Mouse (Mus musculus) stomach, embryonic 15.5 days (tissue): ENCODE data around the gene Cars2. TPM values are rescaled to one million over a fixed set of nuclear protein-coding genes. Genes with fewer than 3 reads are reported as not detected.
A peak's percentile ranks its signal among the peaks of the same experiment; 100 is the strongest.

ENCODE experiments used
- ATAC-seq: fragments of 200-750 bp; cut with Nextera tagmentation; 2 replicates; pipeline ENCODE4 v1.8.0; 2017; ENCODE audit warnings: low read depth, moderate number of reproducible peaks, moderate TSS enrichment; ENCODE audit not compliant: insufficient read depth, low FRiP score
- H3K27ac ChIP-seq: fragments of 300-500 bp; sonication (generic); 2 replicates; pipeline ENCODE4 v1.5.1; 2015; ENCODE audit warnings: mild to moderate bottlenecking, inconsistent platforms
- H3K27me3 ChIP-seq: fragments of 300-500 bp; sonication (generic); replicated peaks from 2 replicates; pipeline ENCODE4 v1.6.1; 2015; ENCODE audit warnings: inconsistent platforms
- H3K36me3 ChIP-seq: fragments of 300-500 bp; sonication (generic); 2 replicates; pipeline ENCODE4 v1.6.1; 2015; ENCODE audit warnings: inconsistent platforms
- H3K4me1 ChIP-seq: fragments of 300-500 bp; sonication (generic); 2 replicates; pipeline ENCODE4 v1.6.1; 2015; ENCODE audit warnings: inconsistent platforms
- H3K4me2 ChIP-seq: fragments of 300-500 bp; sonication (generic); 2 replicates; pipeline ENCODE4 v1.6.1; 2015; ENCODE audit warnings: mild to moderate bottlenecking, inconsistent platforms
- H3K4me3 ChIP-seq: fragments of 300-500 bp; sonication (generic); replicated peaks from 2 replicates; pipeline ENCODE4 v1.5.1; 2015; ENCODE audit warnings: inconsistent platforms
- H3K9ac ChIP-seq: fragments of 300-500 bp; sonication (generic); 2 replicates; pipeline ENCODE4 v1.6.1; 2015; ENCODE audit warnings: inconsistent platforms
- H3K9me3 ChIP-seq: fragments of 300-500 bp; sonication (generic); 2 replicates; pipeline ENCODE4 v1.6.1; 2016; ENCODE audit warnings: inconsistent platforms
- WGBS: fragments of 180-500 bp; shearing (Covaris S2); methylation state at CpG from one replicate; pipeline ENCODE4 v1.1.7; 2015; 5-methylcytosine and 5-hydroxymethylcytosine counted together
- polyA plus RNA-seq: library from polyadenylated mRNA; unstranded; fragments of >200 nt; fragmentation: Nextera tagmentation; extraction: Ambion mirVana; gene quantifications from 2 replicates; pipeline ENCODE4 v1.2.1, GENCODE M21; 2015

Gene Cars2
- polyA plus RNA-seq, 1 experiment from 2014 or later: 27.4 TPM

DNA sequence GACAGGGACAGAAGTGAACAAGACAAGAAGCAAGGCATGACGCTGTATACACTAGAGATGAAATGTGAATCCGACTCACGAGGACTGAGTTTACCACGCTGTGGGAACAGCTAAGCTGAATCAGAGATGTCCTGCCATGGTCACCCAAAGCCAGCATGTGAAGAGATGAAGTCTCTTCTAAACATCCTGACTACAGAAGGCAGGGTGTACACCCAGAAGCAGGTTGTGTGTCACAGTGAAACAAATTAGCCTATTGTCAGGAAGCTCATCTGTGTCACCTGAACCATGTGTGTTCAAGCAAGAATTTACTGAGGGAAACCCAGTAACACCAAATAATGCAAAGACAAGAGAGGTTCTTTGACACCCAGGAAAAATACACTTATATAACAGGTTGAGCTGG, 85.0 kb downstream of the Cars2 start:
- no peaks in the 10 kb centered on the region for H3K27me3 ChIP-seq
- H3K9me3 ChIP-seq: no peaks in the 10 kb centered on the region
- no peak overlapping the region for H3K27ac ChIP-seq
- H3K4me3 ChIP-seq: no peak overlapping the region
- H3K36me3 ChIP-seq: no peaks in the 10 kb centered on the region
- WGBS: 84% methylated on average over 4 of the region's 4 CpGs
- no peak overlapping the region for H3K9ac ChIP-seq
- H3K4me2 ChIP-seq: no peak overlapping the region
- ATAC-seq: no peak
- H3K4me1 ChIP-seq: no peaks in the 10 kb centered on the region; the same call in 1 of the 2 replicates

- WGBS: 66% methylated on average over 3 of the region's 3 CpGs
- Histone ChIP-seq H3K4me3 (no peak overlapping the region), H3K4me2 (no peak overlapping the region), H3K4me1 (no peaks in the 10 kb centered on the region; the same call in 1 of the 2 replicates), H3K36me3 (no peaks in the 10 kb centered on the region), H3K27me3 (no peaks in the 10 kb centered on the region), H3K27ac (no peak overlapping the region), H3K9ac (peak overlapping the region; percentile 16; the same call in 1 of the 2 replicates), H3K9me3 (no peaks in the 10 kb centered on the region)
- ATAC-seq: no peak
Measured at GRCm38 (mm10) chr8:11464707-11464964, 85.9 kb downstream of the Cars2 start.

Other genes starting within 250 kb of the Cars2 start
- gene Col4a2, start 238.0 kb downstream of the Cars2 start, polyA plus RNA-seq: 72.1 and 81.2 TPM in 2 replicates
- 191 and 208 TPM in 2 replicates for gene Col4a1, start 238.0 kb downstream of the Cars2 start, polyA plus RNA-seq
- gene Rab20, start 72.1 kb downstream of the Cars2 start, polyA plus RNA-seq: 8.7 and 9.3 TPM in 2 replicates
- 105 and 110 TPM in 2 replicates for gene Naxd, start 53.3 kb downstream of the Cars2 start, polyA plus RNA-seq
- gene Ing1, start 4.8 kb upstream of the Cars2 start, polyA plus RNA-seq: 38.4 and 40.3 TPM in 2 replicates
- 79.2 and 80.2 TPM in 2 replicates for gene Ankrd10, start 85.0 kb upstream of the Cars2 start, polyA plus RNA-seq
- gene 1700016D06Rik, start 150.3 kb upstream of the Cars2 start, polyA plus RNA-seq: not detected in 2 replicates
- gene Arhgef7, start 176.9 kb upstream of the Cars2 start, polyA plus RNA-seq: 29.3 and 30.1 TPM in 2 replicates